Comparison of ENCODE assay signal across 8 mouse cellular contexts in the genomic region with DNA sequence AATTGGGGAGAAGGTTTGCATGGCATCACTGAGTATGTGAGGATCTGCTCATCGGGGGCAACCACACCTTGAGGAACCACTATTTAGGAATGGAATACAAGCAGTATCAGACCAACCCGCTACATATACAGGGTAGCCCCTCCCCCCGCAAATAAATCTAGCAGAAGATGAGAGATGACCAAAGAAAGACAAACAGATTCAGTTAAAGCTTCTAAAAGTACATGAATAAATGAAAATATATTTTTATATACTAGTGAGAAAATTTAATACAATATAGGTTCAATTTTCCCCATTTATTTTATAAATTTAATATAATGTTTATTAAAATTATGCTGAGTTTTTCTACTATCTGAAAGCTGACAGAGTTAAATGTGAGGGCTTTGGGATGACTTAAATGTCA. TPM values are rescaled to one million over a fixed set of nuclear protein-coding genes. Genes with fewer than 3 reads are reported as not detected.
DNase-seq lines count a peak whose midpoint lies in the region; ATAC-seq and TF ChIP-seq lines count a peak whose summit lies in the region.

A gene (plus strand): TSS at position 301 of the 400 bp plus-strand sequence.

- H3K36me3 ChIP-seq in C2C12 (ENCODE audit: control insufficient read depth, insufficient read depth): peaks cover 6% of the 10 kb centered on the region
- no peaks in the 10 kb centered on the region for H3K36me3 ChIP-seq in forebrain, embryonic 11.5 days (ENCODE audit: control insufficient read depth, insufficient read depth, low read length)
- peaks cover 6% of the 10 kb centered on the region for H3K36me3 ChIP-seq in liver, embryonic 12.5 days

- no peak within 1 kb of the TSS for H3K4me2 ChIP-seq in forebrain, embryonic 11.5 days (ENCODE audit: low read depth, low read length, severe bottlenecking)
- no peak within 1 kb of the TSS for H3K4me2 ChIP-seq in liver, embryonic 12.5 days

- H3K79me3 ChIP-seq in C2C12 (ENCODE audit: low read depth): peaks cover 16% of the 10 kb centered on the region

- H3K27ac ChIP-seq in forebrain, embryonic 11.5 days (ENCODE audit: low read depth, low read length): no peak within 1 kb of the TSS
- H3K27ac ChIP-seq in liver, embryonic 12.5 days: no peak within 1 kb of the TSS

- no peak for DNase-seq in adrenal gland, adult 18-20 months (ENCODE audit: low spot score in 2 of 2)
- no peak for DNase-seq in adrenal gland, adult (ENCODE audit: inconsistent age in 2 of 2, low spot score in 1 of 2)
- no peak for DNase-seq in forebrain, embryonic 11.5 days (ENCODE audit: low spot score)
- DNase-seq in embryo, embryonic 11 days: no peak
- DNase-seq in gastrocnemius, postnatal 4 days (ENCODE audit: low spot score in 2 of 2): no peak
- no peak for DNase-seq in left cerebral cortex, postnatal 4 days

- H3K27me3 ChIP-seq in C2C12 (ENCODE audit: control insufficient read depth, insufficient read depth, insufficient read length): no peaks in the 10 kb centered on the region
- no peaks in the 10 kb centered on the region for H3K27me3 ChIP-seq in forebrain, embryonic 11.5 days (ENCODE audit: control insufficient read depth, insufficient read depth, low read length)
- no peaks in the 10 kb centered on the region for H3K27me3 ChIP-seq in liver, embryonic 12.5 days (replicated peaks)

- no peak within 1 kb of the TSS for H3K4me3 ChIP-seq in C2C12 (ENCODE audit: insufficient read depth, poor library complexity, severe bottlenecking)
- no peak within 1 kb of the TSS for H3K4me3 ChIP-seq in forebrain, embryonic 11.5 days (ENCODE audit: low read depth, low read length)
- no peak within 1 kb of the TSS for H3K4me3 ChIP-seq in liver, embryonic 12.5 days

- no peak within 1 kb of the TSS for H3ac ChIP-seq in C2C12 (ENCODE audit: control insufficient read depth, insufficient read length, low read depth)

- WGBS in forebrain, embryonic 11.5 days: 92% methylated on average over 3 of the region's 3 CpGs
- WGBS in liver, embryonic 12.5 days (ENCODE audit: insufficient replicate concordance): 70% methylated on average over 3 of the region's 3 CpGs

- intact Hi-C loops in left cerebral cortex, postnatal 4 days (cut with DNase I): no loop called here

- no peak for ATAC-seq in forebrain, embryonic 11.5 days (replicated peaks; ENCODE audit: low FRiP score)
- no peak for ATAC-seq in liver, embryonic 12.5 days

- H3K9ac ChIP-seq in forebrain, embryonic 11.5 days (ENCODE audit: low read length): no peak within 1 kb of the TSS
- no peak within 1 kb of the TSS for H3K9ac ChIP-seq in liver, embryonic 12.5 days

- H3K4me1 ChIP-seq in forebrain, embryonic 11.5 days (replicated peaks; ENCODE audit: control insufficient read depth, insufficient read depth, low read length): peaks cover 9% of the 10 kb centered on the region; the same call in 1 of the 2 replicates
- peaks cover 12% of the 10 kb centered on the region for H3K4me1 ChIP-seq in liver, embryonic 12.5 days

- peaks cover 18% of the 10 kb centered on the region for H3K79me2 ChIP-seq in C2C12 (ENCODE audit: control insufficient read depth, insufficient read depth)

- no peaks in the 10 kb centered on the region for H3K9me3 ChIP-seq in forebrain, embryonic 11.5 days (ENCODE audit: control insufficient read depth, low read length)
- no peaks in the 10 kb centered on the region for H3K9me3 ChIP-seq in liver, embryonic 12.5 days (replicated peaks)

- TF ChIP-seq CTCF in C2C12 (IDR thresholded peaks at IDR 0.05; ENCODE audit: control insufficient read depth, insufficient read depth, insufficient read length): no peak

TF ChIP-seq in C2C12, 6 proteins besides CTCF, POLR2A, EP300 and RAD21:
- TF ChIP-seq MYOG (IDR thresholded peaks at IDR 0.05; ENCODE audit: control insufficient read depth, extremely low read depth, insufficient read length): no peak
- TF ChIP-seq FOSL1 (IDR thresholded peaks at IDR 0.05; ENCODE audit: insufficient read depth, low read length, poor library complexity, severe bottlenecking): no peak
- no peak for TF ChIP-seq MAX (IDR thresholded peaks at IDR 0.05)
- no peak for TF ChIP-seq CEBPB (IDR thresholded peaks at IDR 0.05; ENCODE audit: low read depth)
- TF ChIP-seq USF1 (IDR thresholded peaks at IDR 0.05; ENCODE audit: low read depth): no peak
- TF ChIP-seq MYOD1 (IDR thresholded peaks at IDR 0.05; ENCODE audit: control insufficient read depth, insufficient read length, low read depth): no peak

RNA-seq across cellular contexts. Expression of the gene that starts here (rescaled TPM):
- total RNA-seq in adrenal gland, adult 18-20 months (2021): 10 to 100 TPM; 10.6 to 12.5 TPM
- 43.7 TPM for polyA plus RNA-seq in C2C12 (2012; fragmentation: generic; extraction: Trizol)
- 37.9 and 42.2 TPM in 2 replicates for polyA plus RNA-seq in forebrain, embryonic 11.5 days (2014; fragmentation: Nextera tagmentation; extraction: Ambion mirVana)
- 30.7 and 32.9 TPM in 2 replicates for polyA plus RNA-seq in liver, embryonic 12.5 days (2016; fragmentation: Nextera tagmentation; extraction: Ambion mirVana)
- 1 to 10 TPM; 7.1 to 7.9 TPM for total RNA-seq in gastrocnemius, postnatal 4 days (2021)
- 1 to 10 TPM; 8.6 to 9.3 TPM for total RNA-seq in left cerebral cortex, postnatal 4 days (2021)
